Mouse (Mus musculus) bone marrow, adult 2 months (tissue): ENCODE measurements at regions not wholly inside any gene's neighbourhood (a gene's known extent, or its start where the extent isn't known, plus 50 kb on each side); places are given as distances from the start of the nearest gene placed in this dataset.

Experiments
- CTCF ChIP-seq: fragments of 200-500 bp; IDR thresholded peaks from 2 replicates; pipeline ENCODE4 v1.5.1; 2011; ENCODE audit warnings: low read length, control low read depth; ENCODE audit not compliant: control insufficient read depth, insufficient read depth
- POLR2A ChIP-seq: fragments of 200-500 bp; IDR thresholded peaks from 2 replicates; pipeline ENCODE4 v1.6.1; 2011; ENCODE audit warnings: low read depth, mild to moderate bottlenecking, control low read depth, low read length, borderline replicate concordance; ENCODE audit not compliant: control insufficient read depth

- TF ChIP-seq CTCF = no peak
- no peak for TF ChIP-seq POLR2A
These were observed 883.3 kb downstream of the Adgrl2 start for GRCm38 (mm10) chr3:148107031-148107430.
